Mouse (Mus musculus): ENCODE measurements around the gene Pafah1b2. TPM values are rescaled to one million over a fixed set of nuclear protein-coding genes. Genes with fewer than 3 reads are reported as not detected.

Gene Pafah1b2
- polyA plus RNA-seq, 1 experiment from 2014 or later, result 137 TPM

GRCm38 (mm10) chr9:45952890-45953289, 59.6 kb downstream of the Pafah1b2 start:
- WGBS, result 91% methylated on average over 7 of the region's 7 CpGs
- no peak for ATAC-seq
- peaks cover 3% of the 10 kb centered on the region; the same call in 1 of the 2 replicates for H3K36me3 ChIP-seq (ENCODE audit: control insufficient read depth, insufficient read depth, low read length)
- no peak overlapping the region for H3K27ac ChIP-seq (ENCODE audit: low read length)
- no peak overlapping the region for H3K4me2 ChIP-seq (ENCODE audit: low read depth, low read length)
- H3K4me3 ChIP-seq (ENCODE audit: low read length), result no peak overlapping the region
- no peaks in the 10 kb centered on the region for H3K9me3 ChIP-seq (ENCODE audit: control insufficient read depth, low read length)
- H3K27me3 ChIP-seq (replicated peaks; ENCODE audit: control insufficient read depth, insufficient read depth, low read length), result no peaks in the 10 kb centered on the region
- peak overlapping the region; percentile 36 for H3K9ac ChIP-seq (ENCODE audit: low read depth, low read length)
- peaks cover 15% of the 10 kb centered on the region for H3K4me1 ChIP-seq (ENCODE audit: control insufficient read depth, insufficient read depth, low read length)

- no peak overlapping the region for H3K27ac ChIP-seq (ENCODE audit: low read length)
These were observed 60.4 kb downstream of the Pafah1b2 start for GRCm38 (mm10) chr9:45952057-45952456.

GRCm38 (mm10) chr9:45946872-45947183, 65.7 kb downstream of the Pafah1b2 start:
- H3K36me3 ChIP-seq (ENCODE audit: control insufficient read depth, insufficient read depth, low read length), result peaks cover 35% of the 10 kb centered on the region
- no peak for ATAC-seq
- 87% methylated on average over 10 of the region's 10 CpGs for WGBS

More at GRCm38 (mm10) chr9:45952057-45952456, 60.4 kb downstream of the Pafah1b2 start:
- no peaks in the 10 kb centered on the region for H3K9me3 ChIP-seq (ENCODE audit: control insufficient read depth, low read length)
- 96% methylated on average over 4 of the region's 4 CpGs for WGBS
- H3K36me3 ChIP-seq (ENCODE audit: control insufficient read depth, insufficient read depth, low read length), result peaks cover 3% of the 10 kb centered on the region; the same call in 1 of the 2 replicates
- no peak overlapping the region for H3K9ac ChIP-seq (ENCODE audit: low read depth, low read length)
- no peak overlapping the region for H3K4me3 ChIP-seq (ENCODE audit: low read length)
- ATAC-seq, result no peak
- H3K27me3 ChIP-seq (replicated peaks; ENCODE audit: control insufficient read depth, insufficient read depth, low read length), result no peaks in the 10 kb centered on the region
- peaks cover 15% of the 10 kb centered on the region for H3K4me1 ChIP-seq (ENCODE audit: control insufficient read depth, insufficient read depth, low read length)
- no peak overlapping the region for H3K4me2 ChIP-seq (ENCODE audit: low read depth, low read length)

GRCm38 (mm10) chr9:45946182-45946871, 66.2 kb downstream of the Pafah1b2 start:
- H3K27ac ChIP-seq (ENCODE audit: low read length), result no peak overlapping the region
- no peak overlapping the region for H3K9ac ChIP-seq (ENCODE audit: low read depth, low read length)
- no peaks in the 10 kb centered on the region for H3K27me3 ChIP-seq (replicated peaks; ENCODE audit: control insufficient read depth, insufficient read depth, low read length)
- WGBS, result 84% methylated on average over 16 of the region's 16 CpGs
- ATAC-seq, result no peak
- peaks cover 38% of the 10 kb centered on the region for H3K36me3 ChIP-seq (ENCODE audit: control insufficient read depth, insufficient read depth, low read length)
- H3K9me3 ChIP-seq (ENCODE audit: control insufficient read depth, low read length), result no peaks in the 10 kb centered on the region
- no peak overlapping the region for H3K4me2 ChIP-seq (ENCODE audit: low read depth, low read length)
- 0 out of 2 replicates have a peak, but pooled peaks cover 2% of the 10 kb centered on the region for H3K4me1 ChIP-seq (ENCODE audit: control insufficient read depth, insufficient read depth, low read length)
- H3K4me3 ChIP-seq (ENCODE audit: low read length), result no peak overlapping the region

More at GRCm38 (mm10) chr9:45946872-45947183, 65.7 kb downstream of the Pafah1b2 start:
- Histone ChIP-seq H3K9ac (ENCODE audit: low read depth, low read length) (no peak overlapping the region), H3K27ac (ENCODE audit: low read length) (no peak overlapping the region), H3K27me3 (replicated peaks; ENCODE audit: control insufficient read depth, insufficient read depth, low read length) (no peaks in the 10 kb centered on the region), H3K4me2 (ENCODE audit: low read depth, low read length) (no peak overlapping the region), H3K4me1 (ENCODE audit: control insufficient read depth, insufficient read depth, low read length) (0 out of 2 replicates have a peak, but pooled peaks cover 2% of the 10 kb centered on the region), H3K9me3 (ENCODE audit: control insufficient read depth, low read length) (no peaks in the 10 kb centered on the region), H3K4me3 (ENCODE audit: low read length) (no peak overlapping the region)

GRCm38 (mm10) chr9:45945721-45946120, 66.8 kb downstream of the Pafah1b2 start:
- Histone ChIP-seq H3K9ac (ENCODE audit: low read depth, low read length) (no peak overlapping the region), H3K9me3 (ENCODE audit: control insufficient read depth, low read length) (no peaks in the 10 kb centered on the region), H3K4me2 (ENCODE audit: low read depth, low read length) (no peak overlapping the region), H3K27ac (ENCODE audit: low read length) (no peak overlapping the region), H3K4me3 (ENCODE audit: low read length) (no peak overlapping the region), H3K36me3 (ENCODE audit: control insufficient read depth, insufficient read depth, low read length) (peaks cover 38% of the 10 kb centered on the region), H3K4me1 (ENCODE audit: control insufficient read depth, insufficient read depth, low read length) (0 out of 2 replicates have a peak, but pooled peaks cover 2% of the 10 kb centered on the region), H3K27me3 (replicated peaks; ENCODE audit: control insufficient read depth, insufficient read depth, low read length) (no peaks in the 10 kb centered on the region)
- WGBS, result 84% methylated on average over 13 of the region's 13 CpGs
- ATAC-seq, result no peak

- Histone ChIP-seq H3K9me3 (ENCODE audit: control insufficient read depth, low read length) (no peaks in the 10 kb centered on the region), H3K9ac (ENCODE audit: low read depth, low read length) (no peak overlapping the region), H3K4me1 (ENCODE audit: control insufficient read depth, insufficient read depth, low read length) (0 out of 2 replicates have a peak, but pooled peaks cover 2% of the 10 kb centered on the region), H3K4me3 (ENCODE audit: low read length) (no peak overlapping the region), H3K4me2 (ENCODE audit: low read depth, low read length) (no peak overlapping the region), H3K27me3 (replicated peaks; ENCODE audit: control insufficient read depth, insufficient read depth, low read length) (no peaks in the 10 kb centered on the region), H3K27ac (ENCODE audit: low read length) (no peak overlapping the region), H3K36me3 (ENCODE audit: control insufficient read depth, insufficient read depth, low read length) (peaks cover 40% of the 10 kb centered on the region)
- WGBS, result 79% methylated on average over 13 of the region's 13 CpGs
- ATAC-seq, result no peak
These were observed 67.7 kb downstream of the Pafah1b2 start for GRCm38 (mm10) chr9:45944506-45945400.

- peaks cover 44% of the 10 kb centered on the region for H3K36me3 ChIP-seq (ENCODE audit: control insufficient read depth, insufficient read depth, low read length)
- ATAC-seq, result peak; percentile 53
- WGBS, result 89% methylated on average over 8 of the region's 8 CpGs
These were observed 68.6 kb downstream of the Pafah1b2 start for GRCm38 (mm10) chr9:45943628-45944505.

GRCm38 (mm10) chr9:45942916-45943315, 69.6 kb downstream of the Pafah1b2 start:
- ATAC-seq, result no peak
- Histone ChIP-seq H3K36me3 (ENCODE audit: control insufficient read depth, insufficient read depth, low read length) (peaks cover 52% of the 10 kb centered on the region), H3K27ac (ENCODE audit: low read length) (no peak overlapping the region), H3K4me3 (ENCODE audit: low read length) (no peak overlapping the region), H3K9ac (ENCODE audit: low read depth, low read length) (no peak overlapping the region), H3K27me3 (replicated peaks; ENCODE audit: control insufficient read depth, insufficient read depth, low read length) (no peaks in the 10 kb centered on the region), H3K4me1 (ENCODE audit: control insufficient read depth, insufficient read depth, low read length) (0 out of 2 replicates have a peak, but pooled peaks cover 2% of the 10 kb centered on the region), H3K9me3 (ENCODE audit: control insufficient read depth, low read length) (no peaks in the 10 kb centered on the region), H3K4me2 (ENCODE audit: low read depth, low read length) (no peak overlapping the region)
- WGBS, result 93% methylated on average over 8 of the region's 8 CpGs

More at GRCm38 (mm10) chr9:45943628-45944505, 68.6 kb downstream of the Pafah1b2 start:
- Histone ChIP-seq H3K4me3 (ENCODE audit: low read length) (no peak overlapping the region), H3K9me3 (ENCODE audit: control insufficient read depth, low read length) (no peaks in the 10 kb centered on the region), H3K27me3 (replicated peaks; ENCODE audit: control insufficient read depth, insufficient read depth, low read length) (no peaks in the 10 kb centered on the region), H3K9ac (ENCODE audit: low read depth, low read length) (no peak overlapping the region), H3K4me2 (ENCODE audit: low read depth, low read length) (no peak overlapping the region), H3K4me1 (ENCODE audit: control insufficient read depth, insufficient read depth, low read length) (0 out of 2 replicates have a peak, but pooled peaks cover 2% of the 10 kb centered on the region), H3K27ac (ENCODE audit: low read length) (no peak overlapping the region)

All from intestine, embryonic 16.5 days (tissue).